Mouse (Mus musculus) forebrain, embryonic 13.5 days (tissue): ENCODE results near the gene Plch2. TPM values are rescaled to one million over a fixed set of nuclear protein-coding genes. Genes with fewer than 3 reads are reported as not detected.

Experiments
- ATAC-seq: fragments of 200-750 bp; cut with Nextera tagmentation; 2 replicates; pipeline ENCODE4 v1.8.0; 2017
- H3K27ac ChIP-seq: fragments of 300-500 bp; sonication (generic); 2 replicates; pipeline ENCODE4 v1.5.1; 2015; ENCODE audit warnings: inconsistent platforms, mild to moderate bottlenecking, moderate library complexity
- H3K27me3 ChIP-seq: fragments of 300-500 bp; sonication (generic); 2 replicates; pipeline ENCODE4 v1.6.1; 2015; ENCODE audit warnings: mild to moderate bottlenecking, inconsistent platforms
- H3K36me3 ChIP-seq: fragments of 300-500 bp; sonication (generic); 2 replicates; pipeline ENCODE4 v1.6.1; 2015; ENCODE audit warnings: mild to moderate bottlenecking, inconsistent platforms; ENCODE audit not compliant: poor library complexity, severe bottlenecking
- H3K4me1 ChIP-seq: fragments of 300-500 bp; sonication (generic); 2 replicates; pipeline ENCODE4 v1.6.1; 2015; ENCODE audit warnings: inconsistent platforms
- H3K4me2 ChIP-seq: fragments of 300-500 bp; sonication (generic); 2 replicates; pipeline ENCODE4 v1.6.1; 2015; ENCODE audit warnings: inconsistent platforms, mild to moderate bottlenecking, moderate library complexity
- H3K4me3 ChIP-seq: fragments of 300-500 bp; sonication (generic); 2 replicates; pipeline ENCODE4 v1.5.1; 2015; ENCODE audit warnings: mild to moderate bottlenecking, inconsistent platforms
- H3K9ac ChIP-seq: fragments of 300-500 bp; sonication (generic); 2 replicates; pipeline ENCODE4 v1.6.1; 2015; ENCODE audit warnings: mild to moderate bottlenecking, inconsistent platforms
- H3K9me3 ChIP-seq: fragments of 300-500 bp; sonication (generic); replicated peaks from 2 replicates; pipeline ENCODE4 v1.6.1; 2016; ENCODE audit warnings: inconsistent platforms
- WGBS: fragments of 180-500 bp; shearing (Covaris S2); methylation state at CpG from one replicate; pipeline ENCODE4 v1.1.7; 2015; 5-methylcytosine and 5-hydroxymethylcytosine counted together
- polyA plus RNA-seq: library from polyadenylated mRNA; unstranded; fragments of >200 nt; fragmentation: Nextera tagmentation; extraction: Ambion mirVana; gene quantifications from 2 replicates; pipeline ENCODE4 v1.2.1, GENCODE M21; 2015

Plch2 gene
- polyA plus RNA-seq, 1 experiment from 2014 or later, result 5.9 TPM

DNA sequence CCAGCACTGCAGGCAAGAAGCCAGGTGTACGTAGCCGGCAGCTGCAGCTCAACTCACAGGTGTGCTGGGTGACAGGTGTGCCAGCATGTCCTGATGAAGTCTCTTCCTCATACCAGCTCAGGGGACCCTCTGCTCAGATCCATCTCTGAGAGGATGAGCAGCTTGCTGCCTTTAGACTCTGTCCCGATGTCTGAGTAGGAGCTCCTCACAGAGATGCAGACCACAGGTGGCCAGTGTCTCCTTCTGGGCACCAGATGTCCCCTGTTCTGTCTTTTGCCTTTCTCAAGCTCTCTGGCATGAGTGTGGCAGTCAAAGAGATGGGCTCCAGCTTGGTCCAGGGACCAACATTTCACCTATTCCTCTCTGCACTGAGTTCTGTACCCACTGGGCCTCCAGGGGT is 48.9 kb downstream of the Plch2 start:
- no peak for ATAC-seq
- WGBS, result 93% methylated on average over 3 of the region's 3 CpGs
- H3K4me3 ChIP-seq, result no peak overlapping the region
- H3K9ac ChIP-seq, result no peak overlapping the region
- no peaks in the 10 kb centered on the region for H3K27me3 ChIP-seq
- peaks cover 25% of the 10 kb centered on the region for H3K4me1 ChIP-seq
- no peak overlapping the region for H3K27ac ChIP-seq
- H3K36me3 ChIP-seq, result no peaks in the 10 kb centered on the region
- no peaks in the 10 kb centered on the region for H3K9me3 ChIP-seq
- no peak overlapping the region for H3K4me2 ChIP-seq

DNA sequence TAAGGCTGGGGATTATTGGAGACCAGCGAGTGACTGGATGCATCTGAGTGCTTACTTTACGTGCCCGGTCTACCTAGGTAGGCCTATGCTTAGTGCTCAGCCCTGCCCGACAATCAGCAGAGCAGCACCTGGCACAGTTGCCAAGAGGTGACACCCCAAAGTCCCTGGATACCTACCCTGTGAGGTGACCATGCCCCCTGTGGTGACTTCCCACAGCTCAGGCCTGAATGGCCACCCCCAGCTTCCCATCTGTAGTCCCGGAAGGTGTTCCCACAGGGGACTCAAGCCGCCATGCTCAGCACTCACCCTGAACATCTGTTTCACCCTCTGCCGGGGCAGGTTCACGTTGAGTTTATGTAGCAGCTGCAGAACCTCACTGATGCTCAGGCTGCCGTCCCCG is 50.3 kb downstream of the Plch2 start:
- Histone ChIP-seq H3K4me2 (no peak overlapping the region), H3K27me3 (no peaks in the 10 kb centered on the region), H3K9ac (no peak overlapping the region), H3K27ac (no peak overlapping the region), H3K4me3 (no peak overlapping the region), H3K4me1 (peaks cover 16% of the 10 kb centered on the region), H3K9me3 (no peaks in the 10 kb centered on the region), H3K36me3 (no peaks in the 10 kb centered on the region)
- 56% methylated on average over 10 of the region's 10 CpGs for WGBS
- ATAC-seq, result no peak

DNA sequence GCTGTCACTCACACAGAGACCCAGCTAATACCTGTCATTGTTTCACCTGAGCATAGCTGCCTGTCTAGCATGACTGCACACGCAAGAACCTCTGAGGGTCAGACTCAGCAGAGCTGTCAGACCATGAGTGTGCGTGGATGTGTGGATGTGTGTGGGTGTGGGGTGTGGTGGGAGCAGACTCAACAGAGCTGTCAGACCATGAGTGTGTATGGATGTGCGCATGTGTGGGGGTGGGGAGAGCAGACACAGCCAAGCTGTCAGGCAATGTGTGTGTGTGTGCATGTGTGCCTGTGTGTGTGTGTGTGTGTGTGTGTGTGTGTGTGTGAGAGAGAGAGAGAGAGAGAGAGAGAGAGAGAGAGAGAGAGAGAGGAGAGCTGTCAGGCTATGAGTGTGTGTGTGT is 51.3 kb downstream of the Plch2 start:
- ATAC-seq, result no peak
- no peaks in the 10 kb centered on the region for H3K36me3 ChIP-seq
- 88% methylated on average over 3 of the region's 3 CpGs for WGBS

DNA sequence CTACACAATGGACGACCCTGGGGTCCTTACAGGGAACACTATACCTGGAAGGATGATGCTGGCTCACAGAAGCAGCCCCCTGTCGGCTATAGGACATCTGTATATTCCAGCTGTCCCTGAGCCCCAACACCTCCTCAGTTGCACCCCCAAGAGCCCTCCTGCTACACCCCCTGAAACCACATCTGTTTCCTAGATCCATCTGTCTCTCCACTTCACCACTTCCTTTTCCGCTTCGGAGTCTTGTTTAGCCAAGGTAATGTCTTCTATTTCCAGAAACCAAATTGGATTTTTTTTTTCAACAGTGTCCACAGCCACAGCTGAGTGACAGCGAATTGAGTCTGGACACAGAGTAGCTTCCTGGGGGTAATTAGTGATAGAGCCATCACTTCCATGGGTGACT is 57.2 kb downstream of the Plch2 start:
- H3K4me1 ChIP-seq, result no peaks in the 10 kb centered on the region
- ATAC-seq, result no peak
- no peak overlapping the region for H3K27ac ChIP-seq
- H3K9me3 ChIP-seq, result no peaks in the 10 kb centered on the region
- H3K36me3 ChIP-seq, result no peaks in the 10 kb centered on the region
- no peak overlapping the region for H3K4me3 ChIP-seq
- no peaks in the 10 kb centered on the region for H3K27me3 ChIP-seq
- WGBS, result 90% methylated on average over 5 of the region's 5 CpGs
- no peak overlapping the region for H3K9ac ChIP-seq
- no peak overlapping the region for H3K4me2 ChIP-seq

More for the DNA sequence above, 51.3 kb downstream of the Plch2 start:
- H3K4me2 ChIP-seq, result no peak overlapping the region
- H3K27me3 ChIP-seq, result no peaks in the 10 kb centered on the region
- 0 out of 2 replicates have a peak, but pooled peaks cover 9% of the 10 kb centered on the region for H3K4me1 ChIP-seq
- no peaks in the 10 kb centered on the region for H3K9me3 ChIP-seq
- no peak overlapping the region for H3K9ac ChIP-seq
- no peak overlapping the region for H3K4me3 ChIP-seq
- no peak overlapping the region for H3K27ac ChIP-seq

DNA sequence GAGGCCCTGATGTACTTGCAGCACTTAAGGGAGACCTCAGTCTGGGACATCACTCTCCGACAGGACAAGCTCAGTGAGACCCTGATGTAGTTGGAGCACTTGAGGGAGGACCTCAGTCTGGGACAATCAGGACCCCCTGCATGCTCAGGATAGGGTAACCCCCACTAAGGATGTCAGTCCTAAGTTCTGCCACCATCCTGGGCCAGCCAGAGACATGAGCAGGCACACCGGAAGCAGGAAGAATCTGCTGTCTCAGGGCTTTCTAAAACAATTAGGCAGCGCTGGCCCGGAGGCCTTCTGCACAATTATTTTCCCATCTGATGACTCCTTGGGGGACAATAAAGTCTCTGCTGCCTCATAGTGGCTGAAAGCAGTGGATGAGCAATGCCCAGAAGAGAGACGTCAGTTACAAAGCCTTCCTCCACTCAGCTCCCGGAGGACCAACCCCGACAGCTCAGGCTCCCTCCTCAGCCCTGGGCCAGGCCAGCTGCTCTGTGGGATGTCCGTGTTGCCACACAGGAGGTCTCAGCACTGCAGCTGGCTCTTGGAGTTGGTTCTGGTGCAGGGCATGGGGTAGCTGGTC is 59.9 kb downstream of the Plch2 start:
- H3K9ac ChIP-seq, result no peak overlapping the region
- ATAC-seq, result no peak
- H3K27ac ChIP-seq, result no peak overlapping the region
- H3K4me3 ChIP-seq, result no peak overlapping the region
- no peaks in the 10 kb centered on the region for H3K27me3 ChIP-seq
- H3K4me1 ChIP-seq, result no peaks in the 10 kb centered on the region
- no peak overlapping the region for H3K4me2 ChIP-seq
- no peaks in the 10 kb centered on the region for H3K9me3 ChIP-seq
- 36% methylated on average over 8 of the region's 8 CpGs for WGBS
- H3K36me3 ChIP-seq, result no peaks in the 10 kb centered on the region

DNA sequence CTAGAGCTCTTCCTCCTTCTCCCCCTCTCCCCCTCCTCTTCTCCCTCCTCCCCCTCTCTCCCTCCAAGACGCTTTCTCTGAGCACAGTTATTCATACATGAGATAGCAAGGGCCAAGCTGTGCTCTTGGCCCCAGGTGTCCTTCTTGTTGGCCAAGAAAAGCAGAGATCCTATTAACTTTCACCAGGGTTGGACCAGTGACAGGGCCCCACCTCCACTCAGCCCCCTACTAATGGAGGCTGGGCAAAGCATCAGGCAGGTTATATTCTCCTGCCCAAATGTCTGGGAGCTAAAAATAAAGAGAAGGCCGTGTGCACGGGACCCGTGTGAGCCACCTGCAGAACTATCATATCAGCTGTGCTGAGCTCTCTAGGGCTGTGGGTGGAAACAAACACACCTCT is 61.7 kb downstream of the Plch2 start:
- H3K36me3 ChIP-seq, result no peaks in the 10 kb centered on the region
- H3K27ac ChIP-seq, result no peak overlapping the region
- WGBS, result 72% methylated on average over 4 of the region's 4 CpGs
- H3K9ac ChIP-seq, result no peak overlapping the region
- no peaks in the 10 kb centered on the region for H3K9me3 ChIP-seq
- no peak overlapping the region for H3K4me2 ChIP-seq
- H3K27me3 ChIP-seq, result no peaks in the 10 kb centered on the region
- no peaks in the 10 kb centered on the region for H3K4me1 ChIP-seq
- no peak for ATAC-seq
- H3K4me3 ChIP-seq, result no peak overlapping the region

DNA sequence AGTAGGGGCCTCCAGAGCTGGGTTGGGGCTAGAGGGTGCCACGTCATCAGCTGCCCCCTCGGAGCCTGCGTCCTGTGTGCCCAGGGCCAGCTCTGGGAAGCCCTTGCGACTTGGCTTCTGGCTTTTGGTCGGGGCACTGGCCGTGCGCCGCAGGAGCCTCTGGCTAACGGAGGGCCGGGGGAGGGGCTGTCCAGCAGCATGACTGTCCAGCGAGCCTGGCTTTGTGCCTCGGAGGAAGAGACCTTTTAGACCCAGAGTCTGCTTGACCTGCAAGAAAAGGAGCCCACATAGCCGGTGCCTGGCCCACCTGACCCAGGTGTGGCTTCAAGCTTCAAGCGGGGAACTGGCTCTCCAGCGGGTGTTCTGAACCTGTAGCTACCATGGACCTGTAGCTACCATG is 69.8 kb downstream of the Plch2 start:
- no peak overlapping the region for H3K4me2 ChIP-seq
- no peaks in the 10 kb centered on the region for H3K9me3 ChIP-seq
- 62% methylated on average over 15 of the region's 15 CpGs for WGBS
- no peak overlapping the region for H3K9ac ChIP-seq
- H3K4me3 ChIP-seq, result no peak overlapping the region
- ATAC-seq, result no peak
- peaks cover 19% of the 10 kb centered on the region for H3K4me1 ChIP-seq
- peaks cover 5% of the 10 kb centered on the region; the same call in 1 of the 2 replicates for H3K36me3 ChIP-seq
- H3K27ac ChIP-seq, result no peak overlapping the region
- H3K27me3 ChIP-seq, result peaks cover 25% of the 10 kb centered on the region

DNA sequence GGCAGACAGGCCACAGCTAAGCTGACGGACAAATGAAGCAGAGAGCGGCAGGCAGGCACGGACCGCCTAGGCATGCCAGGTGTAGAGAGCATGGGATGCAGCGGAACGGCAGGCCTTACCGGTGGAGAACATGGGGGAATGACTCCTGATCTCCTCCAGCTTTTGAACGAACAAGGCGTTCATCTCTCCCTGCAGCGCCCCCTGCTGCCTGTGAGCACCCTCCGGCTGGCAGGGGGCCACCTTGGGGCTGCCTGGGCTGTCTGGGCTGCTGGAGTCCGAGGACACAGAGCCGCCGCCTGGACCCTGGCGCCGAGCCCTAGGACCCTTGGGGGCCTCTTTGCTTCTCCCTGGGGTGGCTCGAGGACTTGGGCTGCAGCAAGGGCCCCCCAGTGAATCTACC is 70.5 kb downstream of the Plch2 start:
- Histone ChIP-seq H3K36me3 (peaks cover 11% of the 10 kb centered on the region), H3K9ac (peak overlapping the region; percentile 10; the same call in 1 of the 2 replicates), H3K27me3 (peaks cover 25% of the 10 kb centered on the region), H3K4me2 (peak overlapping the region; percentile 19), H3K27ac (no peak overlapping the region), H3K4me1 (peaks cover 19% of the 10 kb centered on the region), H3K9me3 (no peaks in the 10 kb centered on the region), H3K4me3 (no peak overlapping the region)
- no peak for ATAC-seq
- 19% methylated on average over 17 of the region's 17 CpGs for WGBS

DNA sequence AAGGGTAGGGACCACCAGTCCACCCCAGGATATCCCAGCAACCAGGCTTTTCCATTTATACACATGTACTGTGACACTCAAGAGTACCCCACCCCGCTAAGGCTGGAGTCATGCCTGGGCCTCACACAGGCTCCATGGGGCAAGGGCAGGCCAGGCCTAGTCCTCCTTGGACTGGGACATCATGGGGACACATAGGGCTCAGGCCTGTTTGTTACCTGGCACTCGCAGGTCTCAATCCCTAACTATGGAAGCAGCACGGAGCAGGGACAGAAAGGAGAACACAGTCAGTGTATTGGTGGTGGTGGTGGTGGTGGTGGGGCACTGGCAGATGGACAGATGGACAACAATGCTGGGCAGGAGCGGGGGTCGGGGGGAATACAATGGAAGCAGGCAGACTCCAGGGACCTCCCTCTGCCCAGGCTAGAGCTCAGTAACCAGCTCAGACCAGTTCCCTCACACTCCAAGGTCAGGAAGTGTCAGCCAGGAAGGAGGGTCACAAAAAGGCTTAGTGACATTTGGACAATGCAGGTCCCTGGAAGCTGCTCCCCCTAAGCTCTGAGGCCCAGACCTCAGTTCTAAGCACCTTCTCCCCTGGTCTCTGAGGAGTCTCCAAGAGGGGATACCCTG is 71.3 kb downstream of the Plch2 start:
- peaks cover 25% of the 10 kb centered on the region for H3K27me3 ChIP-seq
- H3K36me3 ChIP-seq, result peaks cover 19% of the 10 kb centered on the region
- peaks cover 19% of the 10 kb centered on the region for H3K4me1 ChIP-seq
- no peak overlapping the region for H3K4me3 ChIP-seq
- H3K27ac ChIP-seq, result no peak overlapping the region
- H3K9me3 ChIP-seq, result no peaks in the 10 kb centered on the region
- ATAC-seq, result no peak
- 0 out of 2 replicates have a peak overlapping the region, but pooled peaks have one; percentile 10 for H3K9ac ChIP-seq
- H3K4me2 ChIP-seq, result no peak overlapping the region
- 76% methylated on average over 5 of the region's 5 CpGs for WGBS

DNA sequence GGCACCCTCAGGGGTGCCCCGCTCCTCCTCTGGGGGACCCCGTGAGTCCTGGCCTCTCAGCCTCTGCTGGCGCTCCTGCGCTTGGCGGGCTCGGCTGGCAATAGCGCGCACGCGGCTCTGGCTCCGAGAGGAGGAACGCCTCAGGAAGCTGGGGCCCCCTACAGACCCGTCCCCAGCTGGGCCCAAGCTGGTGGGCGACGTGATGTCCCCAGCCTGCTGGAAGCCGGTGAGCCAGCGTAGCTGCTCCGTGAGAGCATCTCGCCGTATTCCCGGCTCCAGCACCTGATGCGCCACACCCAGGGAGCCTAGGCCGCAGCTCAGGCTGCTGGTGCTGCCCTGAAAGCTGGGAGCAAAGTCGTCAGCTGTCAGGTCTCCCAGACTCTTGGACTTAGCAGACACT is 72.8 kb downstream of the Plch2 start:
- Histone ChIP-seq H3K36me3 (peaks cover 34% of the 10 kb centered on the region), H3K4me1 (peaks cover 19% of the 10 kb centered on the region), H3K27ac (no peak overlapping the region), H3K4me3 (no peak overlapping the region), H3K9me3 (no peaks in the 10 kb centered on the region), H3K9ac (peak overlapping the region; percentile 46; the same call in 1 of the 2 replicates), H3K27me3 (peaks cover 25% of the 10 kb centered on the region), H3K4me2 (no peak overlapping the region)
- ATAC-seq, result no peak
- WGBS, result 18% methylated on average over 24 of the region's 24 CpGs

DNA sequence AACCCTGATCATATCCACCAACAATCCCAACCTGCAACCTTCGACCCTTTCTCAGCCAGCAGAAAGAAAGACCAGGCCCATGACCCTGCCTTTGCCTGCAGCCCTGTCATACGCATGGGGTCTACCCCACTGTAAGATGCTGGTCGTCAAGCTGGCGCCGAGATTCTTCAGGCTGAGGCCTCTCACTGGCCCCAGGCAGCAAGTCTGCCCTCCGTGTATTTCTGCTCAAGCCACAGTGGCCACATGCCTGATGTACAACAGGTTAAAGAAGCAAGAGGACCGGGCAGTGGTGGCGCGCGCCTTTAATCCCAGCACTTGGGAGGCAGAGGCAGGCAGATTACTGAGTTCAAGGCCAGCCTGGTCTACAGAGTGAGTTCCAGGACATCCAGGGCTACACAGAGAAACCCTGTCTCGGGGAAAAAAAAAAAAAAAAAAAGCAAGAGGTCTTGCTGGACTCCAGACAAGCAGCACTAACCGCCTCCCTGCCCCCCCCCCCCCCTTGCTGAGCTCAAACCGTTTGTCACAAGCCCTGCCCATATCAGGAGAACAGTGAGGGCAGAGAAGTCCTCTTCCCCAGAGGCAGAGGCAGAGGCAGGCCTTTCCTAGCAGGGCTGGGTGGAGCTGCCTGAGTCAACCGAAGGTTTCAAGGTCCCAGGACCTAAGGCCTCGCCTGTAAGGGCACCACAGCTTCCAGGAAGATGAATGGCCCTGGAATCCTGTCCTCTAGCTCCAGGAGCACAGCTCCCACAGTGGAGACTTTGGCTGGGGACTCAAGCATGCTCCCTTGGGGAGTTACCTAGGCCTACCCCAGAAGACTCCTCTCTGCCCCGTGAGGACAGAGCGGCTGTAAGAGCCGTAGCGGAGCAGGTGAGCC is 74.1 kb downstream of the Plch2 start:
- WGBS, result 81% methylated on average over 18 of the region's 19 CpGs
- H3K4me2 ChIP-seq, result no peak overlapping the region
- H3K9me3 ChIP-seq, result no peaks in the 10 kb centered on the region
- H3K9ac ChIP-seq, result no peak overlapping the region
- ATAC-seq, result no peak
- H3K36me3 ChIP-seq, result peaks cover 47% of the 10 kb centered on the region
- peaks cover 19% of the 10 kb centered on the region for H3K4me1 ChIP-seq
- peaks cover 25% of the 10 kb centered on the region for H3K27me3 ChIP-seq
- no peak overlapping the region for H3K27ac ChIP-seq
- no peak overlapping the region for H3K4me3 ChIP-seq

DNA sequence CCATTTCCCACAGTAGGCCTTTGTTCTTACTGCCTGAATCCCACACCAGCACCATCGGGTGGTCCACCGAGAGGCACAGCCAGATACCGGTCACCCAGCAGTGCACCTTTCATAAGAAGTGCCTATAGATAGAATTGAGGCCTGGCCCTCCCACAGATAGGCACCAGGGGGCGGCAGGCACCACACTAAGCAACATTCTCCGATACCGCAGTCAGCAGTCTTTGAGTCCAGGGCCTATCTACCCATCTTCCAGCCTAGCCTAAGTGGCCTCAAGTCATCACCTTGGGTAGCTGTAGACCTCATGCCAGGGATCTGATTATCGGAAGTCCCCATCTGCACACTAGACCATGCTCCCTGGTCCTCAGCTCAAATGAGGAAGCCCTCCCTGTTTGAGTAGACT is 75.1 kb downstream of the Plch2 start:
- H3K4me2 ChIP-seq, result no peak overlapping the region
- peak; percentile 76 for ATAC-seq
- H3K27ac ChIP-seq, result no peak overlapping the region
- no peak overlapping the region for H3K9ac ChIP-seq
- H3K27me3 ChIP-seq, result peaks cover 18% of the 10 kb centered on the region
- no peaks in the 10 kb centered on the region for H3K9me3 ChIP-seq
- H3K4me1 ChIP-seq, result peaks cover 19% of the 10 kb centered on the region
- no peak overlapping the region for H3K4me3 ChIP-seq
- H3K36me3 ChIP-seq, result peaks cover 56% of the 10 kb centered on the region
- 49% methylated on average over 7 of the region's 7 CpGs for WGBS
